Mouse (Mus musculus) inflammation-experienced regulatory T-cells, adult 6 months (primary cell): ENCODE data around the gene Dus2. TPM values are rescaled to one million over a fixed set of nuclear protein-coding genes. Genes with fewer than 3 reads are reported as not detected.
A peak's percentile ranks its signal among the peaks of the same experiment; 100 is the strongest.

Experiments used
- ATAC-seq: one replicate; pipeline ENCODE4 v1.8.0; 2017
- polyA plus RNA-seq, 3 experiments: library from polyadenylated mRNA; unstranded; fragments of 100-300 nt; shearing (Covaris generic); gene quantifications; one replicate each; pipeline ENCODE4 v1.2.1; 2017

The Dus2 gene
- polyA plus RNA-seq, 3 experiments from 2014 or later: 29.0 to 36.7 (median 32.2) TPM

- no peak for ATAC-seq
Observed at GRCm38 (mm10) chr8:106046872-106047559, 55.9 kb downstream of the Dus2 start.

GRCm38 (mm10) chr8:106047854-106048630 lies 56.9 kb downstream of the Dus2 start:
- no peak for ATAC-seq

- ATAC-seq: no peak
Observed at GRCm38 (mm10) chr8:106049840-106050239, 58.7 kb downstream of the Dus2 start.

GRCm38 (mm10) chr8:106051068-106051467 lies 59.9 kb downstream of the Dus2 start:
- no peak for ATAC-seq

GRCm38 (mm10) chr8:106052510-106053089 lies 61.5 kb downstream of the Dus2 start:
- peak; percentile 47 for ATAC-seq

GRCm38 (mm10) chr8:106054190-106054811 lies 63.2 kb downstream of the Dus2 start:
- peak; percentile 60 for ATAC-seq

- ATAC-seq: no peak
Observed at GRCm38 (mm10) chr8:106055038-106055437, 63.9 kb downstream of the Dus2 start.

GRCm38 (mm10) chr8:106056455-106056982 lies 65.4 kb downstream of the Dus2 start:
- ATAC-seq: no peak

GRCm38 (mm10) chr8:106058731-106059612 lies 67.8 kb downstream of the Dus2 start, which contains the start of gene Nfatc3:
TSS of gene Nfatc3 (plus strand) at chr8:106058840.
- ATAC-seq: peak; percentile 77

- ATAC-seq: no peak
Observed at GRCm38 (mm10) chr8:106059613-106060371, 68.7 kb downstream of the Dus2 start.

GRCm38 (mm10) chr8:106060521-106060920 lies 69.4 kb downstream of the Dus2 start:
- ATAC-seq: no peak

- ATAC-seq: no peak
Observed at GRCm38 (mm10) chr8:106061686-106062085, 70.5 kb downstream of the Dus2 start.

- ATAC-seq: no peak
Observed at GRCm38 (mm10) chr8:106063046-106063445, 71.9 kb downstream of the Dus2 start.

- no peak for ATAC-seq
Observed at GRCm38 (mm10) chr8:106066721-106067120, 75.6 kb downstream of the Dus2 start.

GRCm38 (mm10) chr8:106069565-106069964 lies 78.4 kb downstream of the Dus2 start:
- no peak for ATAC-seq

- no peak for ATAC-seq
Observed at GRCm38 (mm10) chr8:106072113-106072512, 81.0 kb downstream of the Dus2 start.

GRCm38 (mm10) chr8:106074236-106074635 lies 83.1 kb downstream of the Dus2 start:
- no peak for ATAC-seq

GRCm38 (mm10) chr8:106074659-106075058 lies 83.5 kb downstream of the Dus2 start:
- no peak for ATAC-seq

GRCm38 (mm10) chr8:106075161-106075862 lies 84.2 kb downstream of the Dus2 start:
- ATAC-seq: peak; percentile 73

GRCm38 (mm10) chr8:106075863-106076174 lies 84.7 kb downstream of the Dus2 start:
- ATAC-seq: no peak
